8 mouse cellular contexts compared by ENCODE assay signal in genomic region chr11:69419443-69419812, GRCm38 (mm10). TPM values are rescaled to one million over a fixed set of nuclear protein-coding genes. Genes with fewer than 3 reads are reported as not detected.
DNase-seq lines count a peak whose midpoint lies in the region; ATAC-seq lines count a peak whose summit lies in the region.

No protein-coding gene starts in this region.

- H3K9ac ChIP-seq in heart, embryonic 11.5 days (ENCODE audit: low read depth, low read length), result peak overlapping the region; percentile 70; the same call in 1 of the 2 replicates
- peak overlapping the region; percentile 42; the same call in 1 of the 2 replicates for H3K9ac ChIP-seq in midbrain, embryonic 11.5 days (ENCODE audit: low read length)

- H3K4me1 ChIP-seq in megakaryocyte, embryonic 14.5 days, result peaks cover 81% of the 10 kb centered on the region
- peaks cover 42% of the 10 kb centered on the region for H3K4me1 ChIP-seq in heart, embryonic 11.5 days (ENCODE audit: control insufficient read depth, insufficient read depth, low read length)
- peaks cover 37% of the 10 kb centered on the region for H3K4me1 ChIP-seq in midbrain, embryonic 11.5 days (ENCODE audit: control insufficient read depth, insufficient read depth, low read length)

- peak overlapping the region; percentile 89 for H3K27ac ChIP-seq in heart, embryonic 11.5 days (ENCODE audit: low read depth, low read length)
- peak overlapping the region; percentile 62 for H3K27ac ChIP-seq in midbrain, embryonic 11.5 days (ENCODE audit: low read depth, low read length)

- WGBS in heart, embryonic 11.5 days (ENCODE audit: insufficient replicate concordance), result 0% methylated on average over 19 of the region's 19 CpGs
- 1% methylated on average over 19 of the region's 19 CpGs for WGBS in midbrain, embryonic 11.5 days

- no peaks in the 10 kb centered on the region for H3K9me3 ChIP-seq in megakaryocyte, embryonic 14.5 days
- no peaks in the 10 kb centered on the region for H3K9me3 ChIP-seq in heart, embryonic 11.5 days (replicated peaks; ENCODE audit: control insufficient read depth, low read length)
- no peaks in the 10 kb centered on the region for H3K9me3 ChIP-seq in midbrain, embryonic 11.5 days (ENCODE audit: control insufficient read depth, low read length)

- H3K36me3 ChIP-seq in megakaryocyte, embryonic 14.5 days (replicated peaks; ENCODE audit: low read length), result peaks cover under 1% of the 10 kb centered on the region
- H3K36me3 ChIP-seq in heart, embryonic 11.5 days (ENCODE audit: control insufficient read depth, insufficient read depth, low read length), result no peaks in the 10 kb centered on the region
- no peaks in the 10 kb centered on the region for H3K36me3 ChIP-seq in midbrain, embryonic 11.5 days (ENCODE audit: control insufficient read depth, insufficient read depth, low read length)

- ATAC-seq in megakaryocyte, adult 5-6 weeks (ENCODE audit: poor library complexity, severe bottlenecking), result no peak
- ATAC-seq in heart, embryonic 11.5 days (replicated peaks; ENCODE audit: insufficient number of reproducible peaks, low FRiP score, low TSS enrichment), result no peak
- no peak for ATAC-seq in midbrain, embryonic 11.5 days (ENCODE audit: low FRiP score)

- H3K4me3 ChIP-seq in megakaryocyte, embryonic 14.5 days (replicated peaks), result peak overlapping the region; percentile 95
- peak overlapping the region; percentile 83 for H3K4me3 ChIP-seq in heart, embryonic 11.5 days (ENCODE audit: low read depth, low read length)
- H3K4me3 ChIP-seq in midbrain, embryonic 11.5 days (ENCODE audit: low read depth, low read length), result peak overlapping the region; percentile 28

- DNase-seq in cerebellum, postnatal 25 days, result peak; percentile 54 to 67
- DNase-seq in kidney, postnatal 14 days, result peak; percentile 63
- no peak for DNase-seq in midbrain, embryonic 11.5 days (ENCODE audit: low spot score, missing footprints)
- peak; percentile 45 for DNase-seq in thymus, postnatal 0 days (ENCODE audit: low spot score)
- DNase-seq in spleen, adult 18-20 months, result no peak

- H3K27me3 ChIP-seq in megakaryocyte, embryonic 14.5 days (replicated peaks), result peaks cover 27% of the 10 kb centered on the region
- peaks cover 25% of the 10 kb centered on the region for H3K27me3 ChIP-seq in heart, embryonic 11.5 days (ENCODE audit: control insufficient read depth, insufficient read depth, low read length)
- peaks cover 22% of the 10 kb centered on the region for H3K27me3 ChIP-seq in midbrain, embryonic 11.5 days (ENCODE audit: control insufficient read depth, insufficient read depth, low read length)

- H3K4me2 ChIP-seq in heart, embryonic 11.5 days, result peak overlapping the region; percentile 99
- H3K4me2 ChIP-seq in midbrain, embryonic 11.5 days, result peak overlapping the region; percentile 69

RNA-seq across cellular contexts. Expression of gene Kdm6b, which starts 6.0 kb away (rescaled TPM):
- polyA plus RNA-seq in megakaryocyte, embryonic 14.5 days (2012; ENCODE audit: insufficient read depth, low replicate concordance), result 44.5 and 45.4 TPM in 2 replicates
- 27.1 and 29.0 TPM in 2 replicates for total RNA-seq in megakaryocyte, adult 5-6 weeks (2015)
- total RNA-seq in megakaryocyte, adult 5-6 weeks (2017), result 5.0 and 6.7 TPM in 2 replicates
- polyA plus RNA-seq in heart, embryonic 11.5 days (2014; fragmentation: Nextera tagmentation; extraction: Ambion mirVana), result 21.5 and 25.1 TPM in 2 replicates
- 30.2 and 31.7 TPM in 2 replicates for polyA plus RNA-seq in midbrain, embryonic 11.5 days (2014; fragmentation: Nextera tagmentation; extraction: Ambion mirVana)
- polyA plus RNA-seq in thymus, postnatal 0 days (2015; fragmentation: Nextera tagmentation; extraction: Ambion mirVana), result 31.5 and 45.6 TPM in 2 replicates

RNA-seq across cellular contexts. Expression of gene Tmem88, which starts 21.4 kb away (rescaled TPM):
- polyA plus RNA-seq in megakaryocyte, embryonic 14.5 days (2012; ENCODE audit: insufficient read depth, low replicate concordance), result 0.35 TPM in 1 of 2 replicates, not detected in the other
- total RNA-seq in megakaryocyte, adult 5-6 weeks (2015), result 0.14 TPM in 1 of 2 replicates, not detected in the other
- 0.18 TPM in 1 of 2 replicates, not detected in the other for total RNA-seq in megakaryocyte, adult 5-6 weeks (2017)
- 30.5 and 31.7 TPM in 2 replicates for polyA plus RNA-seq in heart, embryonic 11.5 days (2014; fragmentation: Nextera tagmentation; extraction: Ambion mirVana)
- 11.9 and 13.1 TPM in 2 replicates for polyA plus RNA-seq in midbrain, embryonic 11.5 days (2014; fragmentation: Nextera tagmentation; extraction: Ambion mirVana)
- polyA plus RNA-seq in thymus, postnatal 0 days (2015; fragmentation: Nextera tagmentation; extraction: Ambion mirVana), result 10.4 and 12.9 TPM in 2 replicates

RNA-seq across cellular contexts. Expression of gene Cyb5d1, which starts 24.0 kb away (rescaled TPM):
- polyA plus RNA-seq in megakaryocyte, embryonic 14.5 days (2012; ENCODE audit: insufficient read depth, low replicate concordance), result 0.25 and 2.4 TPM in 2 replicates
- 11.6 and 15.3 TPM in 2 replicates for total RNA-seq in megakaryocyte, adult 5-6 weeks (2015)
- total RNA-seq in megakaryocyte, adult 5-6 weeks (2017), result 24.0 and 28.1 TPM in 2 replicates
- 19.6 and 25.0 TPM in 2 replicates for polyA plus RNA-seq in heart, embryonic 11.5 days (2014; fragmentation: Nextera tagmentation; extraction: Ambion mirVana)
- polyA plus RNA-seq in midbrain, embryonic 11.5 days (2014; fragmentation: Nextera tagmentation; extraction: Ambion mirVana), result 44.6 and 50.5 TPM in 2 replicates
- polyA plus RNA-seq in thymus, postnatal 0 days (2015; fragmentation: Nextera tagmentation; extraction: Ambion mirVana), result 25.9 and 28.3 TPM in 2 replicates

RNA-seq across cellular contexts. Expression of gene Naa38, which starts 24.1 kb away (rescaled TPM):
- polyA plus RNA-seq in megakaryocyte, embryonic 14.5 days (2012; ENCODE audit: insufficient read depth, low replicate concordance), result 33.8 and 159 TPM in 2 replicates
- total RNA-seq in megakaryocyte, adult 5-6 weeks (2015), result 90.6 and 105 TPM in 2 replicates
- 147 and 161 TPM in 2 replicates for total RNA-seq in megakaryocyte, adult 5-6 weeks (2017)
- polyA plus RNA-seq in heart, embryonic 11.5 days (2014; fragmentation: Nextera tagmentation; extraction: Ambion mirVana), result 166 and 170 TPM in 2 replicates
- 120 and 130 TPM in 2 replicates for polyA plus RNA-seq in midbrain, embryonic 11.5 days (2014; fragmentation: Nextera tagmentation; extraction: Ambion mirVana)
- 194 and 211 TPM in 2 replicates for polyA plus RNA-seq in thymus, postnatal 0 days (2015; fragmentation: Nextera tagmentation; extraction: Ambion mirVana)

RNA-seq across cellular contexts. Expression of gene Chd3, which starts 50.2 kb away (rescaled TPM):
- 14.5 and 29.7 TPM in 2 replicates for polyA plus RNA-seq in megakaryocyte, embryonic 14.5 days (2012; ENCODE audit: insufficient read depth, low replicate concordance)
- 13.6 and 13.9 TPM in 2 replicates for total RNA-seq in megakaryocyte, adult 5-6 weeks (2015)
- 17.1 and 19.8 TPM in 2 replicates for total RNA-seq in megakaryocyte, adult 5-6 weeks (2017)
- 15.5 and 21.8 TPM in 2 replicates for polyA plus RNA-seq in heart, embryonic 11.5 days (2014; fragmentation: Nextera tagmentation; extraction: Ambion mirVana)
- 38.2 and 39.4 TPM in 2 replicates for polyA plus RNA-seq in midbrain, embryonic 11.5 days (2014; fragmentation: Nextera tagmentation; extraction: Ambion mirVana)
- 10.7 and 13.2 TPM in 2 replicates for polyA plus RNA-seq in thymus, postnatal 0 days (2015; fragmentation: Nextera tagmentation; extraction: Ambion mirVana)

Comparison
In these comparisons a context has a peak if more than half of its experiments do, and no peak if none do; other contexts are left out.
1. H3K4me3 ChIP-seq: peak in every context shown above with its lines; median percentile 95 in megakaryocyte, embryonic 14.5 days; 83 in heart, embryonic 11.5 days; 28 in midbrain, embryonic 11.5 days.
2. DNase-seq: peak in cerebellum, postnatal 25 days (2 of 2), kidney, postnatal 14 days (single experiment) and thymus, postnatal 0 days (single experiment); none in midbrain, embryonic 11.5 days (single experiment) and spleen, adult 18-20 months (0 of 2).